Mouse (Mus musculus) CH12F3 (cell line): Measurements from ENCODE around the gene Rprd1b.

ENCODE experiments used
- in situ Hi-C: fragments of 300-500 bp; cut with MboI; formaldehyde crosslinking; loops from 2 replicates; pipeline ENCODE4 v1.14.3; 2020; ENCODE audit warnings: low sequenced_read_pairs

The Rprd1b gene

DNA sequence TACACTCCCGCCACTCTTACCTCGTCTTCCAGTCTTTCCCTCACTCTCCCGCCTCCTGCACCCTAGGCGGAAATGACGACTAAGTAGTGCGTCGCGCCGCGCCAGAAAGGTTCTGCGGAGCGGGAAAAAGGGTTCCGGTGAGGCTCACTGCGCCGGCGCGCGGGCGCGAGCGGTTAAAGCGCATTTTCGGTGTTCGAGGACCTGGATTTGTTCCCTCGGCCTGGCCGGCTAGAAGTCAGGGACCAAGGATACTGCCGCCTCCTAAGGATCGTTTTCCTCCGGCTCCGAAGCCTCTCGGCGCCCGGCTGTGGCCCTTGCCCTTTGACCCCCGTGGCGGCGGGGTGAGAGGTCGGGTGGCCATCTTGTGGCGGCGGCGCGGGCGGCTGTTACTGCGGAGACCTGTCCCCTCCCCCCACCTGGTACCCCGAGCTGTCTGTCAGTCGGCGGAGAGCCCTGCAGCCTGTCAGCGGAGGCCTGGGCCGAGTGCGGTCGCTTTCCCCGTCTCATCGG lies at the start of gene Rprd1b, which contains the start of gene Tti1:
Gene Rprd1b (plus strand): TSS at position 144 of the 510 bp plus-strand sequence.
Gene Tti1 (minus strand): TSS at position 80 of the 510 bp plus-strand sequence.
- in situ Hi-C loops, result no loop called here

DNA sequence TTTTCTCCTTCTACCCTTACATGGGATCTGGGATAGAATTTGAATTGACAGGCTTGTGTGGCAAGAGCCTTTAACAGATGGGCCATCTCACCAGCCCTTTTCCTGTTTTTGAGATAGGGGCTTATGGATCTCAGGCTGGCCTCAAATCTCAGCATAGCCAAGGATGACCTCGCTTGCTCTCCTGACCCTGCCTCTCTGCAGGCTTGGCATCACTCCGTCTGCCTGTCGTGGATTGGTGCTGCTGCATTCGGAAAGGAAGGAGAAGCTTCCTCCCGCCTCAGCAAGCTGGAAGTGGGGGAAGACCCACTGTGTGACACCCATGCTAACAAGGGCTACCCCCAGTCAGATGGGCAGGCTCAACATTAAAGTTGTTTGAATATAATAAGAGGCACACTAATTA lies 49.1 kb upstream of the Rprd1b start:
- in situ Hi-C loops, result loop anchor here (25.0 kb wide), 1 partner anchor 342 kb away; no protein-coding TSS in a partner anchor

GRCm38 (mm10) chr2:157982727-157983126 lies 45.6 kb upstream of the Rprd1b start:
- in situ Hi-C loops, result loop anchor here (25.0 kb wide), 1 partner anchor 345 kb away; no protein-coding TSS in a partner anchor

GRCm38 (mm10) chr2:157983276-157983675 lies 45.0 kb upstream of the Rprd1b start:
- in situ Hi-C loops, result loop anchor here (25.0 kb wide), 1 partner anchor 346 kb away; no protein-coding TSS in a partner anchor

DNA sequence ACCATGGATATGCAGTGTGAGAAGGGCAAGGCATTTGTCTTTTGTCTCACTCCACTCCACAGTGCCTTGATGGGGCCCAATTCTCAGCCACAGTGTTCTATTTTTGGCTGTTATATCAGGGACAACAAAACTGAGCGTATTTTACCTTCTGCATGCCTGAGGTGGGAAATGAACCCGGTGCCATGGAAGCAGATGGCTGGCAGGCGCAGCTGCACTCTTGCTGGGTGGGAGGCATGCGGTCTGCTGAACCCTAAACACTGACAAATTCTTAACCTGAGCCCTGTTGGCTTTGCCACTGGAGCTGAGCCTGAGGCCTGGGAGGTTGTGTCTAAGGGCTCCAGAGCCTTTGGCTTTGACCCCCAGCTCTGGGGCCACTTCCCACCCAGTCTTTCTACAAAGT lies 42.7 kb upstream of the Rprd1b start:
- in situ Hi-C loops, result loop anchor here (25.0 kb wide), 1 partner anchor 348 kb away; no protein-coding TSS in a partner anchor

DNA sequence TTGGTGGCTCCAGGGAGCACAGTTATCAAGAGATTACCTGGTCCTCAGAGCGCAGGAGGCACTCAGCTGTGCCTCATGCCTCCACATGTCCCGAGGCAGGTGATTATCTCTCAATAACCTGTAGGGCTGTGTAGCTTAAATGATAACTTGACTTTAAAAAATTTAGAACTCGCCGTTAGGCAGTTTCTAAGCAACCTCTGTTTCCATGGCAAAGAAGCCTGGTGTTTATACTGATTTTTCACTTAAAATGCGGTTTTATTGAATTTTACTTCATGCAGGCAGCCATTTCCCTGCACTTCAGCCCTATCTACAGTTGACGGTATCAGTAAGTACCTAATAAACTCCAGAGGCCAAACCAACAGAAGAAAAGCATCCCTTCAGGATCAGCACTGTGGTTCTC lies 42.1 kb upstream of the Rprd1b start:
- in situ Hi-C loops, result loop anchor here (25.0 kb wide), 1 partner anchor 349 kb away; no protein-coding TSS in a partner anchor

DNA sequence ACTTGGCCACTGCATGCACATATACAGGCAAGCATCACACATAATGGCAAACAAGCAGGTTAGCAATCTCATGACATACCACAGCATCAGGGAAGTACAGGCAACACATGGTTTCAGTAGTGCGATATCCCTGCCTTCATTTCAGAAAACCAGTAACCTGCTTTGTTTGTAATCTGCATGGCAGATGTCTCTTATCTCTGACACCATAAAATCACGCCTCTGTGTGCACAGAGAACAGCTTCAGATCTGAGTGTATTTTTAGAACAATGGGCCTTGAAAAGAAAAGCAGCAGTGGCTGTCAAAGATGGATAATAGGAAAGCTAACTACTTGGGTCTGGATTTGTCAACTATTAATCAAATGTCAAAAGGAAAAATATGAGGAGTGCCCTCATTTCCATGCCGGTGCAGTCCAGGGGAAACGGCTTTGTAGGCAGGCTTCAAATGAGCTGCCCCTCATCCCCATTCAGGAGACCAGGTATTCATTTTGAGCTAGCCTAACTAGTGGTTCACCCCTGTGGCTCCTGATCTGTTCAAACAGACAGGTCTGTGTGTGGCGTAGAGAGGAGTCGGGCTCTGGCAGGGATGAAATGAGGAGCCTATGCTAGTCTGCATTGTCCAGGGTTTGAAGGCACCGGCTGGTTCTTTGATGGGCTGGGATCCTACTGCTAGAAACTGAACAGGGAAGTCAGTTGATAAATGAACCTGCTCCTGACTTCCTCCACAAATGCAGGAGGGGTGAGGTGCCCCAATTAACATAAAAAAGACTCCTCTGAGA lies 39.7 kb upstream of the Rprd1b start:
- in situ Hi-C loops, result loop anchor here (25.0 kb wide), 1 partner anchor 351 kb away; no protein-coding TSS in a partner anchor

- in situ Hi-C loops, result loop anchor here (25.0 kb wide), 1 partner anchor 353 kb away; no protein-coding TSS in a partner anchor
These were observed 38.4 kb upstream of the Rprd1b start for GRCm38 (mm10) chr2:157989946-157990345.

- in situ Hi-C loops, result loop anchor here (25.0 kb wide), 1 partner anchor 354 kb away; no protein-coding TSS in a partner anchor
These were observed 37.3 kb upstream of the Rprd1b start for GRCm38 (mm10) chr2:157991026-157991425.

GRCm38 (mm10) chr2:157992501-157992900 lies 35.8 kb upstream of the Rprd1b start:
- in situ Hi-C loops, result loop anchor here (25.0 kb wide), 1 partner anchor 355 kb away; no protein-coding TSS in a partner anchor

DNA sequence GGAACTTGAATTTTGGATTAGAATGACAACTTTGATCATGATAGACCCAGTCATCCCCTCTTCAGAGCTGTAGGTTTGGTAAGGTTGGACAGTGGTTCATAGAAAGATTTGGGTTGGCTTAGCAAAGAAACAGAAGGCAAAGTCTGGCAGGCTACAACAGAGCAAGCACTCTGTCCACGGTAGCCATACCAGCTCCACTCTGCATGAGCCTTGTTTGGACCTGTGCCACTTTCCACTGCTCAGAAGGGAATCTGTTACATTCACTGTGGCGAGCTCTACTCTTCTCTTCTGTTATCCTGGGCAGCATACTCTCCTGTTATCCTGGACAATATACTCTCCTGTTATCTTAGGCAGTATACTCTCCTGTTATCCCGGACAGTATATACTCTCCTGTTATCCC lies 29.5 kb upstream of the Rprd1b start:
- in situ Hi-C loops, result loop anchor here (25.0 kb wide), 1 partner anchor 362 kb away; no protein-coding TSS in a partner anchor

GRCm38 (mm10) chr2:158004620-158005019 lies 23.7 kb upstream of the Rprd1b start:
- in situ Hi-C loops, result no loop called here

GRCm38 (mm10) chr2:158005641-158006040 lies 22.7 kb upstream of the Rprd1b start:
- in situ Hi-C loops, result no loop called here

DNA sequence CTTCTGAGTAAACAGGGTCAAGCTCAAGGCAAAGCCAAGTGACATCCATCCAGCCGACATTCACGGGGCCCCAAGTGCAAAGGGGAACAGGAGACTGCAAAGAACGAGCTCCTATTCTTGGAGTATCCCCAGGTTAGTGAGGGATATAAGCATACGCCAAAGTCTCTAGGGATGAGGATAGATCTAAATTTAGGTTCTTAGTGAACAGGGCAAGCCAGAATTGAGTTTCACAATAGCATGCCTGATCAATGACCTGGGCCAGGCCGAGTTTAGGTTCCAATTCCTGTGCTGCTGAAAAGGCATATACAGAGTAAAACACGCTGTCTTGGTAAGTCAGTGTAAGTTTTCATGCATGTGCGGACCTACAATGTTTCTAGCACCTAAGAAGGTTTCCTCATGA lies 18.9 kb upstream of the Rprd1b start:
- in situ Hi-C loops, result no loop called here

DNA sequence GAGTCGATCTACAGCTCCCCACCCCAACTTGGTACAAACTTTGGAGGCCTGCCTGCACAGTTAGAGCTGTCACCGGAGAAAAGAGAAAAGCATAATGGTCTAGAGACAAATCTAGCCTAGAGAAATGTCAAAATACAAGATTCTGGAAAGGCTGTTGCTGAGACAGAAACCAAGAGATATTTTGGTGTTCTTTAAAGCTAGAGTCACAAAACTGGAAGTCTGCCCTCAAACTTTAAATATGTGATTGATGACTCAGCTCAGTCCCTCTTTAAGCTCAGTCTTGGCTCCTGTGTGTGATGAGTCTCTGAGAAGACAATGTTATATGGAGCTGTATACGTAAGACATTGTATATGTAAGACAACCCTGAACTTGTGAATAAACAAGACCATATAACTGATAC lies 15.7 kb upstream of the Rprd1b start:
- in situ Hi-C loops, result no loop called here

DNA sequence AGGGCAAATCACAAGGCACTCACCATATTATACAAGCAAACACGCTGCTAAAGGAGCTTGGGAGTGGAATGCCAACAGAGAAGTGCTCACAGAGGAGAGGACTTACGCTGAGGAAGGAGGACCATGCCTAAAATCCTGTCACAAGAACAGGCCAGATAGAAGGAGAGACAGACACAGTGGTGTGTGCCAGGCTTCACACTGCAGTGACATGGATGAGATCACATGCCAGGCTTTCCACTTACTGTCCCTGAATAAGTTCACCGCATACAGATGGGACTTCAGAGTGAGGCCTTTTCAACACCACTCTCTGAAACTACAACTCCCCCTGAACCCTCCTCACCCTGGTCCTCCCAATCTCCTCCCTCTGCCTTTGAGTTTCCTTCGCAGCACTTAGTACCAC lies 11.0 kb upstream of the Rprd1b start:
- in situ Hi-C loops, result no loop called here

- in situ Hi-C loops, result no loop called here
These were observed 393 bp upstream of the Rprd1b start for GRCm38 (mm10) chr2:158027855-158028353.

DNA sequence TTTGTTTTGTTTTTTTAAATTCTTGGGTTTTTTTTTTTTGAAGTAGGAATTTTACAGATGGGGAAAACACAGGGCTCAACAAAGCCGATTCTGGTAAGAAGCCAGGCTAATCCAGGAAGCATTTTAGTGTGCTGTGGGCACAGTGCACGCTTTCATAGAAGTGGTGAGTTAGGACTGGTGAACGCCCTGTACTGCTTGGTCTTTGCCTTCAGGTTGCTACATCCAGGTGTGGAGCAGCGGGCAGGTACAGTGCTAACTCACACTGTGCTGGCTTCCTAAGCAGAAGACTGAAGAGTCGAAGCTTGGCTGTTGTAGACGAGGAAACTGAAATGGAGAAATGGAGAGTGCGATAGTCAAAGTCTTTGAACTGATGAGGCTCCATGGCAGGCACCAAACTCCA lies 1.7 kb downstream of the Rprd1b start:
- in situ Hi-C loops, result no loop called here

DNA sequence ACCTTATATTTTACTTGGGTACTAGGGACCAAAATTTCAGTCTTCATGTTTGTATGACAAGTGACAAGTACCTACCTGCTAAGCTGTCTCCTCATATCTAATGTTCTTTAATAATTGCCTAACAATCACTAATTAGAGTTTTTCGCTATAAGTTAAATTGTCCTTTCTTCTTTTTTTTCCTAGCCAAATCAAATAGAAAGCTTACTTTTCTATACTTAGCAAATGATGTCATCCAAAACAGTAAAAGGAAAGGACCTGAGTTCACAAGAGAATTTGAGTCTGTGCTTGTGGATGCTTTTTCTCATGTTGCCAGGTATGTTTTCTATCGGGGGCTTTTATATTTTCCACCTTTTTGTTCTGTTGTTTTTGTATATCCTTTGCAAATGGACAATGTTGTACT lies 7.5 kb downstream of the Rprd1b start:
- in situ Hi-C loops, result no loop called here

DNA sequence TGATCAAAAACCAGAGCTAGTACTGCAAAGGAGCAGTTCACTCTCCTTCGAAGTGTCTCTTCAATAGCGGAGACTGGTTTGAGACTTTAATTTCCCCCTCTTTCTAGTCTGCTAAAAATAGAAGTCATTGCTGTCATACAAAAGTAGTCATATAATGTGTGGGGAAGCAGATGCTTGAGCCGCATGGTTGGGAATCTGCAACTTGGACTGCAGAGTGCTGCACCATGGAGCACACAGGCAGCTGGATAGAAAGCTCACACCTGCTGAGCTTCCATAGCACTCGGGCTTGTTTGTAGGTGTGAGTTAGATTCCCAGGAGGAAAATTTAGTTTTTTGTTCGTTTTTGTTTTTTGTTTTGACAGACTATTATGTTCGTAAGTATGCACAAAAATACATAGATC lies 8.1 kb downstream of the Rprd1b start:
- in situ Hi-C loops, result no loop called here

- in situ Hi-C loops, result no loop called here
These were observed 8.7 kb downstream of the Rprd1b start for GRCm38 (mm10) chr2:158036953-158037352.

DNA sequence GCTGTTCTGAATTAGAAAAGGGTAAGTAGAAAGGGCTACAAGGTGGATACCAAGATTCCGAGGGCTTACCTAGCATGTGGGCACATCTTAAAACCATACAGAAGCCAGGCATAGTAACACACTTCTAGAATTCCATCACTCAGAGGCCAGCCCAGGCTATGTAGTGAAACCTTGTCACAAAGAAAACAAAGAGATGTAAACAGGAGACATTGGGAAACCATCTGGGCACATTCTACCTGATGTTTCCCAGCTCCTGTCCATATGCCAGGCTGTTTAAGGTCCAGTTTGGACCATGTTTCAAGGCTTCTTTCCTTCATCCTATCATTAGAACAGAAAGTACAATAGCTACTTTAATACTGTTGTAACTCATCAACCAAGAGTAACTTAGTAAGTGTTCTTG lies 9.3 kb downstream of the Rprd1b start:
- in situ Hi-C loops, result no loop called here
